Mouse (Mus musculus): ENCODE data around the gene Trpc3. TPM values are rescaled to one million over a fixed set of nuclear protein-coding genes. Genes with fewer than 3 reads are reported as not detected.
"Not testable (repeated sequence)": the region's sequence is repeated elsewhere in the genome, so short reads cannot be mapped to it uniquely, and the experiment has no call there.

Gene Trpc3
- 1 to 10 TPM; 1.4 to 2.2 TPM for total RNA-seq (2021)
- long read RNA-seq, experiment 1, partial matches to known transcripts: 1 of 1 reads
- long read RNA-seq, experiment 1, other reads (novel, unspliced or antisense): 0 of 1 reads
- long read RNA-seq, experiment 2, partial matches to known transcripts: 0 of 2 reads
- long read RNA-seq, experiment 2, other reads (novel, unspliced or antisense): 2 of 2 reads

GRCm38 (mm10) chr3:36689392-36690291 is at the start of gene Trpc3:
Gene Trpc3, minus strand, starts transcription at chr3:36690167.
- DNase-seq (ENCODE audit: low spot score): no peak

- DNase-seq (ENCODE audit: low spot score): no peak
Observed at GRCm38 (mm10) chr3:36738071-36738470, 48.1 kb upstream of the Trpc3 start.

GRCm38 (mm10) chr3:36733075-36733474 is 43.1 kb upstream of the Trpc3 start:
- DNase-seq (ENCODE audit: low spot score): no peak

- no peak for DNase-seq (ENCODE audit: low spot score)
Observed at GRCm38 (mm10) chr3:36726545-36726944, 36.6 kb upstream of the Trpc3 start.

- no peak for DNase-seq (ENCODE audit: low spot score)
Observed at GRCm38 (mm10) chr3:36721850-36722249, 31.9 kb upstream of the Trpc3 start.

- no peak for DNase-seq (ENCODE audit: low spot score)
Observed at GRCm38 (mm10) chr3:36709521-36709920, 19.6 kb upstream of the Trpc3 start.

- DNase-seq (ENCODE audit: low spot score): no peak
Observed at GRCm38 (mm10) chr3:36690292-36690650, 304 bp upstream of the Trpc3 start.

GRCm38 (mm10) chr3:36688874-36689273 is 1.1 kb downstream of the Trpc3 start:
- DNase-seq (ENCODE audit: low spot score): peak; percentile 52

- DNase-seq (ENCODE audit: low spot score): no peak
Observed at GRCm38 (mm10) chr3:36675822-36676221, 14.1 kb downstream of the Trpc3 start.

GRCm38 (mm10) chr3:36667814-36668213 is 22.2 kb downstream of the Trpc3 start:
- no peak for DNase-seq (ENCODE audit: low spot score)

GRCm38 (mm10) chr3:36645245-36645559 is 44.8 kb downstream of the Trpc3 start:
- not testable (repeated sequence) for DNase-seq (ENCODE audit: low spot score)

- no peak for DNase-seq (ENCODE audit: low spot score)
Observed at GRCm38 (mm10) chr3:36644554-36645244, 45.3 kb downstream of the Trpc3 start.

- DNase-seq (ENCODE audit: low spot score): no peak
Observed at GRCm38 (mm10) chr3:36643354-36643753, 46.6 kb downstream of the Trpc3 start.

- no peak for DNase-seq (ENCODE audit: low spot score)
Observed at GRCm38 (mm10) chr3:36642736-36643135, 47.2 kb downstream of the Trpc3 start.

GRCm38 (mm10) chr3:36640787-36641186 is 49.2 kb downstream of the Trpc3 start:
- DNase-seq (ENCODE audit: low spot score): no peak

GRCm38 (mm10) chr3:36635449-36635848 is 54.5 kb downstream of the Trpc3 start:
- no peak for DNase-seq (ENCODE audit: low spot score)

GRCm38 (mm10) chr3:36626803-36627202 is 63.2 kb downstream of the Trpc3 start:
- no peak for DNase-seq (ENCODE audit: low spot score)

GRCm38 (mm10) chr3:36618181-36618580 is 71.8 kb downstream of the Trpc3 start:
- no peak for DNase-seq (ENCODE audit: low spot score)

GRCm38 (mm10) chr3:36613908-36614255 is 76.1 kb downstream of the Trpc3 start:
- DNase-seq (ENCODE audit: low spot score): no peak

GRCm38 (mm10) chr3:36613202-36613907 is 76.6 kb downstream of the Trpc3 start, which contains the start of gene Bbs7:
Gene Bbs7, minus strand, starts transcription at chr3:36613477.
- DNase-seq (ENCODE audit: low spot score): peak; percentile 90

- no peak for DNase-seq (ENCODE audit: low spot score)
Observed at GRCm38 (mm10) chr3:36612687-36613086, 77.3 kb downstream of the Trpc3 start.
